Mouse (Mus musculus) neutrophil, adult 83 days (primary cell): ENCODE measurements around the gene Foxe1. TPM values are rescaled to one million over a fixed set of nuclear protein-coding genes. Genes with fewer than 3 reads are reported as not detected.

Experiments used
- total RNA-seq, 2 experiments: library from RNA; stranded (reverse); gene quantifications; one replicate each; pipeline ENCODE4 v1.2.4; 2023

The Foxe1 gene
- total RNA-seq = under 1 TPM in 1 of 2 experiments, not detected in 1; 0.15 TPM

DNA sequence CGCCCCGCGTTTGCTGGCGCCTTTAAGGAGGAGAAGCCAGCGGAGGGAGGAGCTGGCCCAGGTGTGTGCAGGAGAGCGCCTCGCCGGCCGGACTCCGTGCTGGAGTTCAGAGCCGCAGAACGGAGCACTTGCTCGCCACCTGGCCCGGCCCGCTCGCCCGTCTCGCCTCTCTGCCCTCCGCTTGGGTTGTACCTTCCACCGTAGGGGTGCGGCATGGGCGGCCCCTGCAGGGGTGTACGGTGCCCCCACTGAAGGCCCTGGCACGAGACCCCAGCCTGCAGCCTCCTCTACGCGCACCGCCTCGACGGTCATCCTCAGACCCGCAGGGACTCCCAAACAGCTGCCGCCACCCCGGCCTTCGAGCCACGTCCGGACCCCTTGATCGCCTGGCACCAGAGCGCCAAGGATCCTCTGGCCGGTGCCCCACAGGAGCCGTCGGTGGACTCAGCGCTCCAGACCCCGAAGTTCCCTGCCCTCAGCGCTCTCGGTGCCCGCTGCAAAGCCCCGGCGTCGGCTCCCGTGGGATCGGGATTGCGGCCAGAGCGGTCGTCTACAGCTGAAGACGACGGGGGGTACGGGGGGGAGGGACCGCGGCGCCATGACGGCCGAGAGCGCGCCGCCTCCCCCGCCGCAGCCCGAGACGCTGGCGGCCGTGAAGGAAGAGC is at the start of gene Foxe1:
Gene Foxe1 (plus strand): TSS at position 14 of the 665 bp plus-strand sequence.

DNA sequence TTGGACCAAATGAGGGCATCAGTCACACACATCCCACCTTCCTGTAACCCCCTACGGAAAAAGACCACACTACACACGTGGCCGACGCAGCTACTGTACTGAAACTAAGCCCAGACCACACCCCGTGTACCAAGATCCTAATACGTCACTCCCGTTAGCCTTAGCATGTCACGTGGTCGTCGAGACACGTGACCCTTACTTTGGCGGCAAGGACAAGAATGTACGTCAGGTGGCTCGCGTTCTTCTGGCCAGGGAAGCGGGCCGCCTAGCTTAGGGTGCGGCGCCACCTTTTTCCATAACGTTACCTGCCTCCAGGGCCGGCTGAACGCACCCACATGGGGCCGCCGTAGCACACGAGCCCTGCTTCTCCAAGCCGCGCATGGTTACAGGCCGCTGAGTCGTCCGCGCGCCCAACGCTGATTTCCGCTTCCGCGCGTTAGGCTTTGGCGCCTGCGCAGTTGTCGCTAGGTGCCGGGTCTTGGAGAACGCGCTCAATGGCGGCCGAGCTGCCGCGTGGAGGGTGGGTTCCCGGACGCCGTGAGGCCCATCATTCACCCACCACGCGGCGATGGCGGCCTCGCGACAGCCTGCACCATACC is 45.7 kb downstream of the Foxe1 start, which contains the start of gene Trmo:
Gene Trmo (minus strand): TSS at position 425 of the 599 bp plus-strand sequence.

Other genes starting within 250 kb of the Foxe1 start
- gene Ncbp1, start 205.0 kb upstream of the Foxe1 start, total RNA-seq = 10 to 100 TPM; 32.4 to 35.7 TPM
- gene Tstd2, start 204.9 kb upstream of the Foxe1 start, total RNA-seq = 10 to 100 TPM; 23.4 to 24.9 TPM
- 10 to 100 TPM; 18.0 to 18.7 TPM for gene Xpa, start 147.3 kb upstream of the Foxe1 start, total RNA-seq
- gene Trmo, start 45.8 kb downstream of the Foxe1 start, total RNA-seq = 1 to 10 TPM; 3.8 to 5.2 TPM
- gene Hemgn, start 69.9 kb downstream of the Foxe1 start, total RNA-seq = 10 to 100 TPM; 22.8 to 40.2 TPM
- 100 to 1,000 TPM; 215 to 233 TPM for gene Anp32b, start 107.3 kb downstream of the Foxe1 start, total RNA-seq
- 10 to 100 TPM; 36.4 to 43.8 TPM for gene Nans, start 145.6 kb downstream of the Foxe1 start, total RNA-seq
- 10 to 100 TPM; 21.8 to 22.8 TPM for gene Trim14, start 192.5 kb downstream of the Foxe1 start, total RNA-seq